Mouse (Mus musculus) liver, postnatal 0 days (tissue): Measurements from ENCODE around the gene Hnrnpdl.

Experiments used
- CTCF ChIP-seq: sonication (generic); IDR thresholded peaks from 2 replicates; pipeline ENCODE4 v1.5.1; 2016; ENCODE audit warnings: antibody characterized with exemption, low read depth
- EP300 ChIP-seq: IDR thresholded peaks from 2 replicates; pipeline ENCODE4 v1.6.1; 2016; ENCODE audit warnings: antibody characterized with exemption, low read depth, mild to moderate bottlenecking

DNA sequence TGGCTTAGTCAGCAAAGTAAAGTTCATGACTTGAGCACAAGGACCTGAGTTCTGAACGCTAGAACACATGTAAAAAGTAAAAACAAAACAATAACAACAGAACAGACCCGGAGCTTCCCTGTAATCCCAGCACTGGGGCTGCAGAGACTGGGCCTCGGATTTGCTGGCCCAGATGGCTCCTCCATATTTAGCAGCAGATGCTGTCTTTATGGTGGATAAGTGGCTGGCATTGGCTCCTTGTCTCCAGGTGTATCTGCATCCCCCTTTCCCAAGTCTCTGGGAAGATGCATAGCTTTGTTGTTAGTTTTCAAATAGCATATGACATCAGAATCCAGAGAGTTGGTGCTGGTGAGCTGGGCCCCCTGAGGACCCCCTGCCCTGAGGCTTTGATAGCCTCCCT lies 6.6 kb upstream of the Hnrnpdl start:
- no peak for TF ChIP-seq CTCF
- TF ChIP-seq EP300: no peak
